Mouse (Mus musculus): ENCODE measurements around the gene Lce1j. TPM values are rescaled to one million over a fixed set of nuclear protein-coding genes. Genes with fewer than 3 reads are reported as not detected.
"Not testable (repeated sequence)": the region's sequence is repeated elsewhere in the genome, so short reads cannot be mapped to it uniquely, and the experiment has no call there.

Lce1j gene
- polyA plus RNA-seq (2011; ENCODE audit: insufficient read length, low read depth, missing spikeins), result not detected in 2 replicates

DNA sequence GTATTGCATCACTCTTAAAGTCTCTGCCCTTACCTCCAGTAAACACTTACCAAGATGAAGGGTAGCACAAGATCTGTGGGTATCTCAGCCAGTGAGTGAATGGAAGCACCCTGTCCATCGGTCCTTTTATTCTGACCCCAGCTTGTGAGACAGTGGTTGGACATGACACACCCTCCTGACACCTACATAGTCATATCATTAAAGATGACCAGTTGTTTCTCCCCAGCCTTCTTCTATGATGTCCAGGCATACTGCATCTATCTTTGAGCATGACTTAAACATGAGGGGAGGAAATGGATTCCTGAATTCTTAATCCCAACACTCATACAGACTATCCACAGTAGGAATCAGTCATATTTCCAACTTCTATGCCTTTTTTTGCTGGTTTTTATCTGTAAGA lies at the start of gene Lce1j:
Gene Lce1j, minus strand, starts transcription at position 101 of the 400 bp plus-strand sequence.
- H3K4me1 ChIP-seq (ENCODE audit: control insufficient read depth, insufficient read depth, low read length), result no peaks in the 10 kb centered on the region
- no peak within 1 kb of the TSS for H3K27ac ChIP-seq (ENCODE audit: insufficient read depth, low read length)
- H3K4me3 ChIP-seq (ENCODE audit: insufficient read depth, low read length), result no peak within 1 kb of the TSS
- TF ChIP-seq POLR2A (IDR thresholded peaks at IDR 0.05; ENCODE audit: low read depth, low read length) (no peak), CTCF (IDR thresholded peaks at IDR 0.05; ENCODE audit: borderline replicate concordance, insufficient read depth, low read length) (no peak)

GRCm38 (mm10) chr3:92827108-92827507 lies 36.8 kb upstream of the Lce1j start, which contains the start of gene Kprp:
Gene Kprp, minus strand, starts transcription at chr3:92827247.
- no peak within 1 kb of the TSS for H3K27ac ChIP-seq (ENCODE audit: insufficient read depth, low read length)
- TF ChIP-seq CTCF (IDR thresholded peaks at IDR 0.05; ENCODE audit: borderline replicate concordance, insufficient read depth, low read length) (no peak), POLR2A (IDR thresholded peaks at IDR 0.05; ENCODE audit: low read depth, low read length) (no peak)
- no peaks in the 10 kb centered on the region for H3K4me1 ChIP-seq (ENCODE audit: control insufficient read depth, insufficient read depth, low read length)
- no peak within 1 kb of the TSS for H3K4me3 ChIP-seq (ENCODE audit: insufficient read depth, low read length)

DNA sequence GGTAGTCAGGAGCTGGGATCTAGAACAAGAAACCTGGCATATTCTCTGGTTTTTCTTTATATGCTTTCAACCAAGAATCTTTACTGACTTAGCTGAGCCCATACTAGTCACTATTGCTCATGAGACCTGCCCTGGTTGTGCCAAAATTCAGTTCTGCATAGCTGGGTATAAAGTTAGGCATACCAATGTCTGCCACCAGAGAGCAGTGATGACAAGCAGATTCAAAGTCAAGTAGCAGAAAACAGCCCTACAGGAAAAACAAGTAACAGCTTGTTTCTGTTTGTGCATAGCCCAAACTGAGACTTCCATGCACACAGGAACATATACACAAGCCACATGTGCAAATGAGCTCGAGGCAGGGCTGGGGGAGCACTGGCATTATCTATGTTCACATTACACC lies 35.5 kb upstream of the Lce1j start:
- TF ChIP-seq CTCF (IDR thresholded peaks at IDR 0.05; ENCODE audit: borderline replicate concordance, insufficient read depth, low read length) (no peak), POLR2A (IDR thresholded peaks at IDR 0.05; ENCODE audit: low read depth, low read length) (no peak)
- Histone ChIP-seq H3K4me1 (ENCODE audit: control insufficient read depth, insufficient read depth, low read length) (no peaks in the 10 kb centered on the region), H3K27ac (ENCODE audit: insufficient read depth, low read length) (no peak overlapping the region), H3K4me3 (ENCODE audit: insufficient read depth, low read length) (no peak overlapping the region)

GRCm38 (mm10) chr3:92816036-92816435 lies 25.7 kb upstream of the Lce1j start:
- H3K27ac ChIP-seq (ENCODE audit: insufficient read depth, low read length); H3K4me1 ChIP-seq (ENCODE audit: control insufficient read depth, insufficient read depth, low read length); H3K4me3 ChIP-seq (ENCODE audit: insufficient read depth, low read length): not testable (repeated sequence)

GRCm38 (mm10) chr3:92815581-92815980 lies 25.3 kb upstream of the Lce1j start:
- TF ChIP-seq POLR2A (IDR thresholded peaks at IDR 0.05; ENCODE audit: low read depth, low read length) (no peak), CTCF (IDR thresholded peaks at IDR 0.05; ENCODE audit: borderline replicate concordance, insufficient read depth, low read length) (no peak)
- no peak overlapping the region for H3K27ac ChIP-seq (ENCODE audit: insufficient read depth, low read length)
- H3K4me1 ChIP-seq (ENCODE audit: control insufficient read depth, insufficient read depth, low read length), result no peaks in the 10 kb centered on the region
- no peak overlapping the region for H3K4me3 ChIP-seq (ENCODE audit: insufficient read depth, low read length)

- no peaks in the 10 kb centered on the region for H3K4me1 ChIP-seq (ENCODE audit: control insufficient read depth, insufficient read depth, low read length)
- no peak within 1 kb of the TSS for H3K27ac ChIP-seq (ENCODE audit: insufficient read depth, low read length)
- H3K4me3 ChIP-seq (ENCODE audit: insufficient read depth, low read length), result no peak within 1 kb of the TSS
- TF ChIP-seq POLR2A (IDR thresholded peaks at IDR 0.05; ENCODE audit: low read depth, low read length) (no peak), CTCF (IDR thresholded peaks at IDR 0.05; ENCODE audit: borderline replicate concordance, insufficient read depth, low read length) (no peak)
These were observed 17.5 kb upstream of the Lce1j start, which contains the start of gene Lce1k for GRCm38 (mm10) chr3:92807791-92808190. Gene Lce1k, minus strand, starts transcription at chr3:92807891.

- H3K27ac ChIP-seq (ENCODE audit: insufficient read depth, low read length), result no peak within 1 kb of the TSS
- H3K4me1 ChIP-seq (ENCODE audit: control insufficient read depth, insufficient read depth, low read length), result no peaks in the 10 kb centered on the region
- H3K4me3 ChIP-seq (ENCODE audit: insufficient read depth, low read length), result no peak within 1 kb of the TSS
- no peak for TF ChIP-seq CTCF (IDR thresholded peaks at IDR 0.05; ENCODE audit: borderline replicate concordance, insufficient read depth, low read length)
- no peak for TF ChIP-seq POLR2A (IDR thresholded peaks at IDR 0.05; ENCODE audit: low read depth, low read length)
These were observed 11.5 kb downstream of the Lce1j start, which contains the start of gene Lce1i for GRCm38 (mm10) chr3:92778799-92779198. Gene Lce1i, minus strand, starts transcription at chr3:92778899.

GRCm38 (mm10) chr3:92771573-92771972 lies 18.7 kb downstream of the Lce1j start:
- TF ChIP-seq CTCF (IDR thresholded peaks at IDR 0.05; ENCODE audit: borderline replicate concordance, insufficient read depth, low read length) (no peak), POLR2A (IDR thresholded peaks at IDR 0.05; ENCODE audit: low read depth, low read length) (no peak)
- no peak overlapping the region for H3K4me3 ChIP-seq (ENCODE audit: insufficient read depth, low read length)
- H3K27ac ChIP-seq (ENCODE audit: insufficient read depth, low read length), result no peak overlapping the region
- no peaks in the 10 kb centered on the region for H3K4me1 ChIP-seq (ENCODE audit: control insufficient read depth, insufficient read depth, low read length)

DNA sequence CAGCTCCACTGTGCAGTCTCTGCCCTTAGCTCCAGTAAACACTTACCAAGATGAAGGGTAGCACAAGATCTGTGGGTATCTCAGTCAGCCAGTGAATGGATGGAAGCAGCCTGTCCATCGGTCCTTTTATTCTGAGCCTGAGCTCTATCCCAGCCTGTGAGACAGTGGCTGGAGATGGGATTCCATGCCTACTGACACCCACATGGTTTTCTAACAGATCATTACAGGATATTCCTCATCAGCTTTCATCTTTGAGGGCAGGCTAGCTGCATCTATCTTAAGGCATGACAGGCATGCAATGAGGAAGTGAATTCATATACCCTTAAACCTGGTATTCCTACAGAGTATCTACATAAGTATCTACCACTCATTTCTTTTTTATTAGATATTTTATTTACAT lies 25.3 kb downstream of the Lce1j start, which contains the start of gene Lce1h:
Gene Lce1h, minus strand, starts transcription at position 101 of the 400 bp plus-strand sequence.
- TF ChIP-seq POLR2A (IDR thresholded peaks at IDR 0.05; ENCODE audit: low read depth, low read length) (no peak), CTCF (IDR thresholded peaks at IDR 0.05; ENCODE audit: borderline replicate concordance, insufficient read depth, low read length) (no peak)
- Histone ChIP-seq H3K4me3 (ENCODE audit: insufficient read depth, low read length) (no peak within 1 kb of the TSS), H3K4me1 (ENCODE audit: control insufficient read depth, insufficient read depth, low read length) (no peaks in the 10 kb centered on the region), H3K27ac (ENCODE audit: insufficient read depth, low read length) (no peak within 1 kb of the TSS)

GRCm38 (mm10) chr3:92753197-92753596 lies 37.1 kb downstream of the Lce1j start:
- Histone ChIP-seq H3K27ac (ENCODE audit: insufficient read depth, low read length) (no peak overlapping the region), H3K4me1 (ENCODE audit: control insufficient read depth, insufficient read depth, low read length) (no peaks in the 10 kb centered on the region), H3K4me3 (ENCODE audit: insufficient read depth, low read length) (no peak overlapping the region)
- TF ChIP-seq POLR2A (IDR thresholded peaks at IDR 0.05; ENCODE audit: low read depth, low read length) (no peak), CTCF (IDR thresholded peaks at IDR 0.05; ENCODE audit: borderline replicate concordance, insufficient read depth, low read length) (no peak)

- Histone ChIP-seq H3K27ac (ENCODE audit: insufficient read depth, low read length) (no peak within 1 kb of the TSS), H3K4me1 (ENCODE audit: control insufficient read depth, insufficient read depth, low read length) (no peaks in the 10 kb centered on the region), H3K4me3 (ENCODE audit: insufficient read depth, low read length) (no peak within 1 kb of the TSS)
- TF ChIP-seq POLR2A (IDR thresholded peaks at IDR 0.05; ENCODE audit: low read depth, low read length), result no peak
- no peak for TF ChIP-seq CTCF (IDR thresholded peaks at IDR 0.05; ENCODE audit: borderline replicate concordance, insufficient read depth, low read length)
These were observed 38.1 kb downstream of the Lce1j start, which contains the start of gene Lce1g for GRCm38 (mm10) chr3:92752238-92752637. Gene Lce1g, minus strand, starts transcription at chr3:92752338.
